In genomic region chr19:6604702-6605101, GRCm38 (mm10) we compare ENCODE assay signal across 17 mouse cellular contexts.
A peak's percentile ranks its signal among the peaks of the same experiment; 100 is the strongest.
DNase-seq lines count a peak whose midpoint lies in the region; ATAC-seq and TF ChIP-seq lines count a peak whose summit lies in the region.
"Had no signal": no experiment of that assay in that cellular context is flagged by ENCODE, and none has a peak within 500 bp of the region (broad histone marks: within the 10 kb centered on the region; RNA-seq: fewer than 3 reads in every experiment).

No protein-coding gene starts in this region.

- TF ChIP-seq EP300 in heart, adult 2 months (IDR thresholded peaks at IDR 0.05; ENCODE audit: insufficient read depth, low read depth, low read length): no peak
- no peak for TF ChIP-seq EP300 in lung, postnatal 0 days (IDR thresholded peaks at IDR 0.05)
- TF ChIP-seq EP300 in MEL (IDR thresholded peaks at IDR 0.05; ENCODE audit: low read depth in 1 of 2, low read length in 2 of 2): no peak

- no peak overlapping the region for H3K9ac ChIP-seq in heart, adult 2 months (ENCODE audit: low read depth, low read length)
- no peak overlapping the region for H3K9ac ChIP-seq in lung, postnatal 0 days (replicated peaks; ENCODE audit: low read depth)
- H3K9ac ChIP-seq in MEL (ENCODE audit: control insufficient read depth, low read depth, low read length, poor library complexity, severe bottlenecking): no peak overlapping the region
- H3K9ac ChIP-seq: hindbrain, embryonic 15.5 days; midbrain, embryonic 15.5 days had no signal

- no peak for ATAC-seq in lung, postnatal 0 days
- ATAC-seq: CD4-positive, CD25-positive, alpha-beta regulatory T cell, adult 4 months; midbrain, embryonic 15.5 days had no signal

- no peaks in the 10 kb centered on the region for H3K9me3 ChIP-seq in lung, postnatal 0 days (ENCODE audit: low read length)
- H3K9me3 ChIP-seq in MEL (replicated peaks; ENCODE audit: insufficient read depth, low read length): no peaks in the 10 kb centered on the region
- H3K9me3 ChIP-seq: hindbrain, embryonic 15.5 days; limb, embryonic 10.5 days; midbrain, embryonic 15.5 days had no signal

- no peak for DNase-seq in heart, adult 2 months
- no peak for DNase-seq in heart, postnatal 4 days
- DNase-seq in lung, postnatal 0 days (ENCODE audit: low spot score): no peak
- no peak for DNase-seq in lung, postnatal 25 days (ENCODE audit: low spot score)
- peak; percentile 30 for DNase-seq in MEL (ENCODE audit: low read depth, low spot score)
- no peak for DNase-seq in adrenal gland, adult 18-20 months (ENCODE audit: low spot score in 2 of 2)
- no peak for DNase-seq in embryo, embryonic 9.5 days (ENCODE audit: extremely low spot score)
- DNase-seq: adrenal gland, postnatal 14 days; gastrocnemius, postnatal 14 days; heart, postnatal 10 days; kidney, adult 18-20 months; layer of hippocampus, postnatal 36 days; lung, adult 2 months had no signal

- no peak overlapping the region for H3K27ac ChIP-seq in heart, adult 2 months
- H3K27ac ChIP-seq in lung, postnatal 0 days (ENCODE audit: low read length): no peak overlapping the region
- no peak overlapping the region for H3K27ac ChIP-seq in MEL (ENCODE audit: control insufficient read depth, low read depth, low read length)
- H3K27ac ChIP-seq: hindbrain, embryonic 15.5 days; limb, embryonic 10.5 days; midbrain, embryonic 15.5 days had no signal

- H3K79me2 ChIP-seq in heart, adult 2 months (replicated peaks; ENCODE audit: control insufficient read depth, insufficient read depth, low read length): no peaks in the 10 kb centered on the region
- H3K79me2 ChIP-seq in MEL (ENCODE audit: control insufficient read depth, insufficient read depth, low read length, poor library complexity): no peaks in the 10 kb centered on the region

- no peaks in the 10 kb centered on the region for H3K4me1 ChIP-seq in heart, adult 2 months (ENCODE audit: control insufficient read depth, insufficient read depth, low read length)
- no peaks in the 10 kb centered on the region for H3K4me1 ChIP-seq in lung, postnatal 0 days (ENCODE audit: insufficient read depth, low read depth, low read length)
- H3K4me1 ChIP-seq in MEL (ENCODE audit: control insufficient read depth in 1 of 2, insufficient read depth in 2 of 2, low read length in 2 of 2): no peaks in the 10 kb centered on the region
- H3K4me1 ChIP-seq: limb, embryonic 10.5 days had no signal

- no peaks in the 10 kb centered on the region for H3K27me3 ChIP-seq in heart, adult 2 months (ENCODE audit: control insufficient read depth, insufficient read depth, low read length)
- no peaks in the 10 kb centered on the region for H3K27me3 ChIP-seq in lung, postnatal 0 days (replicated peaks; ENCODE audit: insufficient read depth, low read length)
- H3K27me3 ChIP-seq in MEL (ENCODE audit: control insufficient read depth in 1 of 2, insufficient read depth in 2 of 2, low read length in 2 of 2): peaks cover 2 to 5% of the 10 kb centered on the region in 2 experiments; a peak in 2 of 4 replicates
- H3K27me3 ChIP-seq: hindbrain, embryonic 15.5 days; midbrain, embryonic 15.5 days had no signal

- no peak for TF ChIP-seq POLR2A in heart, adult 2 months (IDR thresholded peaks at IDR 0.05; ENCODE audit: insufficient read depth, low read depth, low read length)
- TF ChIP-seq POLR2A in MEL (IDR thresholded peaks at IDR 0.05; ENCODE audit: control insufficient read depth in 1 of 2, insufficient read depth in 1 of 2, low read depth in 1 of 2, low read length in 2 of 2, poor library complexity in 1 of 2): no peak

- intact Hi-C loops in heart, adult 2 months (cut with DNase I): no loop called here

- H3K4me2 ChIP-seq in lung, postnatal 0 days (replicated peaks; ENCODE audit: low read depth, low read length): no peak overlapping the region
- H3K4me2 ChIP-seq: hindbrain, embryonic 15.5 days; midbrain, embryonic 15.5 days had no signal

- TF ChIP-seq CTCF in heart, adult 2 months (IDR thresholded peaks at IDR 0.05): peak; percentile 41
- TF ChIP-seq CTCF in lung, postnatal 0 days (IDR thresholded peaks at IDR 0.05): peak; percentile 35; the same call in 1 of the 2 replicates
- peak; percentile 64 to 90 (median 73) for TF ChIP-seq CTCF in MEL (IDR thresholded peaks at IDR 0.05 in 2 of 3, conservative IDR thresholded peaks at IDR 0.05 in 1 of 3; ENCODE audit: control insufficient read depth in 1 of 3, insufficient read depth in 1 of 3, low read depth in 2 of 3, low read length in 3 of 3, poor library complexity in 1 of 3, severe bottlenecking in 1 of 3)

- TF ChIP-seq RAD21 in MEL (IDR thresholded peaks at IDR 0.05; ENCODE audit: low read depth, low read length): peak; percentile 50

- 46% methylated on average over 8 of the region's 8 CpGs for WGBS in heart, adult 2 months
- 42% methylated on average over 8 of the region's 8 CpGs for WGBS in lung, postnatal 0 days

- no peaks in the 10 kb centered on the region for H3K36me3 ChIP-seq in heart, adult 2 months (ENCODE audit: control insufficient read depth, insufficient read depth, low read length)
- no peaks in the 10 kb centered on the region for H3K36me3 ChIP-seq in lung, postnatal 0 days (ENCODE audit: insufficient read depth, low read length)
- H3K36me3 ChIP-seq in MEL (ENCODE audit: control insufficient read depth in 1 of 2, insufficient read depth in 2 of 2, low read length in 2 of 2): no peaks in the 10 kb centered on the region
- H3K36me3 ChIP-seq: hindbrain, embryonic 15.5 days; limb, embryonic 10.5 days; midbrain, embryonic 15.5 days had no signal

- H3K4me3 ChIP-seq in heart, adult 2 months: no peak overlapping the region
- no peak overlapping the region for H3K4me3 ChIP-seq in lung, postnatal 0 days (ENCODE audit: low read depth, low read length)
- H3K4me3 ChIP-seq in MEL (ENCODE audit: control insufficient read depth in 1 of 2, insufficient read depth in 1 of 2, low read depth in 2 of 2, low read length in 2 of 2): no peak overlapping the region
- H3K4me3 ChIP-seq: hindbrain, embryonic 15.5 days; limb, embryonic 10.5 days; midbrain, embryonic 15.5 days had no signal

TF ChIP-seq in MEL, 35 proteins besides CTCF, POLR2A, EP300 and RAD21:
- TF ChIP-seq SMC3 (IDR thresholded peaks at IDR 0.05; ENCODE audit: low read depth, low read length) (peak; percentile 58), MAFK (IDR thresholded peaks at IDR 0.05; ENCODE audit: borderline replicate concordance, low read depth, low read length) (no peak), ETS1 (IDR thresholded peaks at IDR 0.05; ENCODE audit: low read depth, low read length) (no peak), TAL1 (IDR thresholded peaks at IDR 0.05; ENCODE audit: low read length) (no peak), USF1 (IDR thresholded peaks at IDR 0.05; ENCODE audit: low read depth, low read length) (no peak)
TF ChIP-seq in MEL: peak in this region for 1.
